Mouse (Mus musculus) CH12.LX (cell line): Measurements from ENCODE around the gene Zbtb8a.

Source experiments
- CHD1 ChIP-seq: IDR thresholded peaks from 2 replicates; pipeline ENCODE4 v1.6.1; 2012; ENCODE audit warnings: low read depth, low read length, improper control_type of control experiment, inconsistent platforms
- CTCF ChIP-seq, 2 experiments: IDR thresholded peaks in 1 of 2; conservative IDR thresholded peaks in 1 of 2; 2 replicates each; pipeline ENCODE4 v1.5.1; 2011 to 2012; ENCODE audit warnings: low read depth in 2 of 2, low read length in 2 of 2, improper control_type of control experiment in 1 of 2, inconsistent platforms in 1 of 2, mild to moderate bottlenecking in 1 of 2, moderate library complexity in 1 of 2
- E2F4 ChIP-seq: IDR thresholded peaks from 2 replicates; pipeline ENCODE4 v1.6.1; 2011; ENCODE audit warnings: low read depth, low read length, improper control_type of control experiment; ENCODE audit not compliant: insufficient replicate concordance
- EP300 ChIP-seq: IDR thresholded peaks from 2 replicates; pipeline ENCODE4 v1.6.1; 2011; ENCODE audit warnings: low read length, improper control_type of control experiment
- ETS1 ChIP-seq: conservative IDR thresholded peaks from 2 replicates; pipeline ENCODE4 v1.6.1; 2012; ENCODE audit warnings: low read depth, mild to moderate bottlenecking, inconsistent platforms, low read length, improper control_type of control experiment, moderate library complexity
- IRF4 ChIP-seq: IDR thresholded peaks from 2 replicates; pipeline ENCODE4 v1.6.1; 2014; ENCODE audit warnings: low read depth, mild to moderate bottlenecking, inconsistent platforms, low read length, improper control_type of control experiment
- JUND ChIP-seq: conservative IDR thresholded peaks from 2 replicates; pipeline ENCODE4 v1.6.1; 2011; ENCODE audit warnings: low read depth, low read length, improper control_type of control experiment
- NELFE ChIP-seq: IDR thresholded peaks from 2 replicates; pipeline ENCODE4 v1.6.1; 2011; ENCODE audit warnings: low read depth, low read length, improper control_type of control experiment
- NRF1 ChIP-seq: IDR thresholded peaks from 2 replicates; pipeline ENCODE4 v1.6.1; 2014; ENCODE audit warnings: low read depth, mild to moderate bottlenecking, inconsistent platforms, low read length, improper control_type of control experiment, moderate library complexity
- POLR2A ChIP-seq: IDR thresholded peaks from 2 replicates; pipeline ENCODE4 v1.6.1; 2011; ENCODE audit warnings: low read depth, mild to moderate bottlenecking, improper control_type of control experiment, low read length
- RAD21 ChIP-seq: IDR thresholded peaks from 2 replicates; pipeline ENCODE4 v1.6.1; 2011; ENCODE audit warnings: low read depth, mild to moderate bottlenecking, low read length, improper control_type of control experiment, moderate library complexity
- RCOR1 ChIP-seq: conservative IDR thresholded peaks from 2 replicates; pipeline ENCODE4 v1.6.1; 2012; ENCODE audit warnings: low read depth, mild to moderate bottlenecking, inconsistent platforms, low read length, improper control_type of control experiment
- ZC3H11A ChIP-seq: IDR thresholded peaks from 2 replicates; pipeline ENCODE4 v1.6.1; 2012; ENCODE audit warnings: low read depth, mild to moderate bottlenecking, inconsistent platforms, low read length, improper control_type of control experiment
- ZNF384 ChIP-seq: IDR thresholded peaks from 2 replicates; pipeline ENCODE4 v1.6.1; 2012; ENCODE audit warnings: low read depth, low read length, improper control_type of control experiment, inconsistent platforms

- TF ChIP-seq CTCF (conservative IDR thresholded peaks at IDR 0.05 in 1 of 2, IDR thresholded peaks at IDR 0.05 in 1 of 2; ENCODE audit: low read depth in 2 of 2, low read length in 2 of 2) (no peak), ZC3H11A (no peak), CHD1 (no peak), NELFE (no peak), EP300 (no peak), RAD21 (no peak), NRF1 (no peak), IRF4 (no peak), POLR2A (no peak), E2F4 (no peak), ETS1 (no peak), RCOR1 (no peak), JUND (no peak), ZNF384 (no peak)
These were observed 55.9 kb downstream of the Zbtb8a start for GRCm38 (mm10) chr4:129322042-129322441.
